Mouse (Mus musculus): ENCODE data around the gene Gm3618.
"Not testable (repeated sequence)": the region's sequence is repeated elsewhere in the genome, so short reads cannot be mapped to it uniquely, and the experiment has no call there.

Gm3618 gene

GRCm38 (mm10) chr14:6343578-6343977 lies at the start of gene Gm3618:
TSS of gene Gm3618 (minus strand) at chr14:6343678.
- DNase-seq, result not testable (repeated sequence)

GRCm38 (mm10) chr14:6390219-6390618 lies 46.7 kb upstream of the Gm3618 start, which contains the start of gene Gm16440:
TSS of gene Gm16440 (minus strand) at chr14:6390319.
- DNase-seq, result not testable (repeated sequence)

- DNase-seq, result not testable (repeated sequence)
Observed at GRCm38 (mm10) chr14:6304743-6305142, 38.7 kb downstream of the Gm3618 start, which contains the start of gene Gm21103. TSS of gene Gm21103 (minus strand) at chr14:6304843.

GRCm38 (mm10) chr14:6286931-6287715 lies 56.4 kb downstream of the Gm3618 start, which contains the start of gene Gm3411:
TSS of gene Gm3411 (minus strand) at chr14:6287250.
- DNase-seq, result peak; percentile 3
